Mouse (Mus musculus): ENCODE results near the gene Atrnl1.

DNA sequence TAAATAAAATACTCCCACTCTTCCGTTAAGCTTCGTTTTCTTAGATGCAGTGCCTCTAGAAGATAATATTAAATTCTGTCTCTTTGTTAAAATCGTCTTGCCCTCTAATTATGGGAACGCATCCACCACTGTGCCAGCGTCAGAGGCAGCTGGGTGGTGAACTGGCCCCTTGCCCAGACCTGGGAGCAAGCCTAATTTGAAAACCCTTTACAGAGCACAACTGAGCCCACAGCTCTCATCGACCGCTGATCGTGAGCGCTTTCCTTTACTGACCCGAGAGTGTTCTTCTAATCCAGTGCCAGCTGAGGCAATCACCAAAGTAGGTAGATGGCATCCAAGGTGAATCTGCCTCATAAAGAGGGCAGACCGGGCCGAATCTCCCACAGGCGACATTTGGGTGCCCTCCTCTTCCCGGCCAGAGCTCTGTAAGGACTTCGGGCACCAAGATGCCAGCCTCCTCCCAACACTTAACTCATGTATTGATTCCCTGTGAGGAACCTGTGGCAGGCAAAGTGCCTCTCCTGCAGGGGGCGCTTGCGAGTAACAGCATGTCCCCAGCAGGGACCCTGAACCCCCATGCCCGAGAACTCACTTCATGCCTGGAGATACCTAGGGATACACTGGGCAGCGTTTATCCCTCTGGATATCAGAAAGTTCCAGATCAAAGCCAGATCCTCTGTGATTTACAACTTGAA is 507.5 kb downstream of the Atrnl1 start:
- TF ChIP-seq CTCF (IDR thresholded peaks at IDR 0.05; ENCODE audit: control insufficient read depth, insufficient read depth, low read length) (no peak), POLR2A (IDR thresholded peaks at IDR 0.05; ENCODE audit: borderline replicate concordance, control insufficient read depth, low read depth, low read length) (no peak)

Data from bone marrow, adult 2 months (tissue).